Mouse (Mus musculus): ENCODE results near the gene 5330417C22Rik.

DNA sequence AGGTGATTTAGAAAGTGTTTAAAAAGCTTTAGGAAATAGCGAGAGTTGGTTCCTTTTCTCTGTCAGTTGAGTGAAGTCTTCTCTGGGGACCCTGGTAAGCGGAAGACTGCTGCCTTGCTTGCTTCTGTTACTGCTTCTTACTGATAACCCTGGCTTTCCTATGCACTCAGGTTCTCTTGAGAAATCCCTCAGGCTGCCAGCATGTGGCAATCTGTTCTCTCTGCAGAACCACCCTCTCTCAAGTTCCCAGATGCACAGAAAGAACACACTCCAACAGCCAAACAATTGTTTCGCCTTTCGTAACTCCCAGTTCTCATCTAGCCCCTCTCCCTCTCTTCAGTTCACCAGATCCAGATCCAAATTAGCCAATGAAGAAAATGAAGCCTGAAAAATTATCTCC, 21.6 kb upstream of the 5330417C22Rik start:
- no peak for TF ChIP-seq CTCF (IDR thresholded peaks at IDR 0.05; ENCODE audit: low read depth)
- peak; percentile 35 for TF ChIP-seq EP300 (IDR thresholded peaks at IDR 0.05; ENCODE audit: low read depth)
